Mouse (Mus musculus): ENCODE data around the gene Gm14406.
"Not testable (repeated sequence)": the region's sequence is repeated elsewhere in the genome, so short reads cannot be mapped to it uniquely, and the experiment has no call there.

The Gm14406 gene

GRCm38 (mm10) chr2:177577998-177578397 lies at the start of gene Gm14406:
Gene Gm14406 (minus strand): TSS chr2:177578210.
- DNase-seq, result not testable (repeated sequence)

GRCm38 (mm10) chr2:177575141-177575540 lies 2.9 kb downstream of the Gm14406 start:
- DNase-seq, result not testable (repeated sequence)

GRCm38 (mm10) chr2:177559365-177559764 lies 18.6 kb downstream of the Gm14406 start:
- DNase-seq, result not testable (repeated sequence)

- DNase-seq, result not testable (repeated sequence)
Measured at GRCm38 (mm10) chr2:177555261-177555660, 22.7 kb downstream of the Gm14406 start.

GRCm38 (mm10) chr2:177537717-177538116 lies 40.3 kb downstream of the Gm14406 start:
- DNase-seq, result not testable (repeated sequence)

GRCm38 (mm10) chr2:177537141-177537540 lies 40.9 kb downstream of the Gm14406 start:
- DNase-seq, result not testable (repeated sequence)

- DNase-seq, result no peak
Measured at GRCm38 (mm10) chr2:177535876-177536275, 42.1 kb downstream of the Gm14406 start.

GRCm38 (mm10) chr2:177524171-177524570 lies 53.8 kb downstream of the Gm14406 start:
- not testable (repeated sequence) for DNase-seq

GRCm38 (mm10) chr2:177523674-177524073 lies 54.3 kb downstream of the Gm14406 start:
- DNase-seq, result not testable (repeated sequence)

GRCm38 (mm10) chr2:177523061-177523460 lies 54.9 kb downstream of the Gm14406 start:
- DNase-seq, result no peak

- no peak for DNase-seq
Measured at GRCm38 (mm10) chr2:177520035-177520434, 58.0 kb downstream of the Gm14406 start.

Measured in kidney, adult 18-20 months (tissue).